Mouse (Mus musculus) lung, postnatal 25 days (tissue): ENCODE results near the gene Epc2.

Experiments
- DNase-seq: peaks from one replicate; pipeline ENCODE4 v3.0.0; 2022; ENCODE audit warnings: low spot score

Epc2 gene

GRCm38 (mm10) chr2:49450931-49451636 is at the start of gene Epc2:
Gene Epc2 (plus strand): TSS chr2:49451486.
- DNase-seq, result peak; percentile 76

- no peak for DNase-seq
These were observed 45.3 kb upstream of the Epc2 start for GRCm38 (mm10) chr2:49405954-49406353.

- DNase-seq, result no peak
These were observed 39.6 kb upstream of the Epc2 start for GRCm38 (mm10) chr2:49411685-49412084.

GRCm38 (mm10) chr2:49412576-49412975 is 38.7 kb upstream of the Epc2 start:
- no peak for DNase-seq

GRCm38 (mm10) chr2:49415868-49416267 is 35.4 kb upstream of the Epc2 start:
- DNase-seq, result no peak

- peak; percentile 21 for DNase-seq
These were observed 34.2 kb upstream of the Epc2 start for GRCm38 (mm10) chr2:49417018-49417604.

- DNase-seq, result no peak
These were observed 30.9 kb upstream of the Epc2 start for GRCm38 (mm10) chr2:49420396-49420795.

- no peak for DNase-seq
These were observed 27.4 kb upstream of the Epc2 start for GRCm38 (mm10) chr2:49423857-49424256.

- peak; percentile 24 for DNase-seq
These were observed 26.5 kb upstream of the Epc2 start for GRCm38 (mm10) chr2:49424788-49425187.

GRCm38 (mm10) chr2:49426175-49426574 is 25.1 kb upstream of the Epc2 start:
- no peak for DNase-seq

GRCm38 (mm10) chr2:49431015-49431414 is 20.3 kb upstream of the Epc2 start:
- no peak for DNase-seq

GRCm38 (mm10) chr2:49433211-49433610 is 18.1 kb upstream of the Epc2 start:
- no peak for DNase-seq

GRCm38 (mm10) chr2:49446238-49446637 is 5.0 kb upstream of the Epc2 start:
- no peak for DNase-seq

- no peak for DNase-seq
These were observed 3.5 kb upstream of the Epc2 start for GRCm38 (mm10) chr2:49447586-49448475.

- no peak for DNase-seq
These were observed 819 bp upstream of the Epc2 start for GRCm38 (mm10) chr2:49450467-49450866.

- DNase-seq, result peak; percentile 93
These were observed 438 bp downstream of the Epc2 start for GRCm38 (mm10) chr2:49451637-49452211.

GRCm38 (mm10) chr2:49452451-49453081 is 1.3 kb downstream of the Epc2 start:
- peak; percentile 91 for DNase-seq

GRCm38 (mm10) chr2:49457797-49458196 is 6.5 kb downstream of the Epc2 start:
- DNase-seq, result no peak

- no peak for DNase-seq
These were observed 14.5 kb downstream of the Epc2 start for GRCm38 (mm10) chr2:49465672-49466222.

- DNase-seq, result no peak
These were observed 15.8 kb downstream of the Epc2 start for GRCm38 (mm10) chr2:49467038-49467437.

GRCm38 (mm10) chr2:49471188-49471587 is 19.9 kb downstream of the Epc2 start:
- DNase-seq, result no peak
